Mouse (Mus musculus) forebrain, embryonic 11.5 days (tissue): ENCODE results near the gene Gm8237. TPM values are rescaled to one million over a fixed set of nuclear protein-coding genes. Genes with fewer than 3 reads are reported as not detected.
A peak's percentile ranks its signal among the peaks of the same experiment; 100 is the strongest.
"Not testable (repeated sequence)": the region's sequence is repeated elsewhere in the genome, so short reads cannot be mapped to it uniquely, and the experiment has no call there.

Source experiments
- ATAC-seq: fragments of 200-750 bp; cut with Nextera tagmentation; replicated peaks from 2 replicates; pipeline ENCODE4 v1.8.0; 2017; ENCODE audit warnings: moderate TSS enrichment; ENCODE audit not compliant: low FRiP score
- DNase-seq: peaks from one replicate; pipeline ENCODE4 v3.0.0-alpha.2; 2017; ENCODE audit warnings: low spot score
- H3K27ac ChIP-seq: fragments of 300-500 bp; sonication (generic); 2 replicates; pipeline ENCODE4 v1.5.1; 2014; ENCODE audit warnings: low read depth, low read length
- H3K27me3 ChIP-seq: fragments of 300-500 bp; sonication (generic); 2 replicates; pipeline ENCODE4 v1.6.1; 2014; ENCODE audit warnings: mild to moderate bottlenecking, low read length, mixed read lengths; ENCODE audit not compliant: control insufficient read depth, insufficient read depth
- H3K36me3 ChIP-seq: fragments of 300-500 bp; sonication (generic); 2 replicates; pipeline ENCODE4 v1.6.1; 2014; ENCODE audit warnings: mild to moderate bottlenecking, low read length, moderate library complexity, mixed read lengths; ENCODE audit not compliant: control insufficient read depth, insufficient read depth
- H3K4me1 ChIP-seq: fragments of 300-500 bp; sonication (generic); replicated peaks from 2 replicates; pipeline ENCODE4 v1.6.1; 2014; ENCODE audit warnings: low read length, mixed read lengths; ENCODE audit not compliant: control insufficient read depth, insufficient read depth
- H3K4me2 ChIP-seq: fragments of 300-500 bp; sonication (generic); 2 replicates; pipeline ENCODE4 v1.6.1; 2014; ENCODE audit warnings: low read depth, mild to moderate bottlenecking, low read length, moderate library complexity, mixed read lengths; ENCODE audit not compliant: severe bottlenecking
- H3K4me3 ChIP-seq: fragments of 300-500 bp; sonication (generic); 2 replicates; pipeline ENCODE4 v1.5.1; 2014; ENCODE audit warnings: low read depth, low read length
- H3K9ac ChIP-seq: fragments of 300-500 bp; sonication (generic); 2 replicates; pipeline ENCODE4 v1.6.1; 2014; ENCODE audit warnings: low read length
- H3K9me3 ChIP-seq: fragments of 300-500 bp; sonication (generic); 2 replicates; pipeline ENCODE4 v1.6.1; 2016; ENCODE audit warnings: low read length, mixed read lengths; ENCODE audit not compliant: control insufficient read depth
- WGBS: fragments of 180-500 bp; shearing (Covaris S2); extraction: QIAGEN DNeasy Blood & Tissue Kit; methylation state at CpG from one replicate; pipeline ENCODE4 v1.1.7; 2014; 5-methylcytosine and 5-hydroxymethylcytosine counted together
- polyA plus RNA-seq: library from polyadenylated mRNA; unstranded; fragments of >200 nt; fragmentation: Nextera tagmentation; extraction: Ambion mirVana; gene quantifications from 2 replicates; pipeline ENCODE4 v1.2.1, GENCODE M21; 2014

Gene Gm8237
- polyA plus RNA-seq, 1 experiment from 2014 or later, result 0.47 TPM

- no CpG with 5 or more reads among the region's 47 CpGs for WGBS
- H3K4me1 ChIP-seq, H3K9me3 ChIP-seq, DNase-seq, H3K9ac ChIP-seq, H3K27me3 ChIP-seq, H3K4me2 ChIP-seq, H3K36me3 ChIP-seq, H3K4me3 ChIP-seq, H3K27ac ChIP-seq: not testable (repeated sequence)
- ATAC-seq, result peak; percentile 51; the same call in 1 of the 2 replicates
Observed at GRCm38 (mm10) chr14:5812699-5813356, 67.4 kb downstream of the Gm8237 start.

Other genes starting within 250 kb of the Gm8237 start
- gene Gm8265, start 247.4 kb downstream of the Gm8237 start, polyA plus RNA-seq, result not detected in 2 replicates
- not detected in 2 replicates for gene Gm9603, start 192.9 kb downstream of the Gm8237 start, polyA plus RNA-seq
- gene Gm3373, start 138.8 kb downstream of the Gm8237 start, polyA plus RNA-seq, result 0.17 TPM in 1 of 2 replicates, not detected in the other
- gene Gm3383, start 72.4 kb downstream of the Gm8237 start, polyA plus RNA-seq, result 1.6 TPM in 2 replicates
- not detected in 2 replicates for gene Gm3424, start 50.1 kb downstream of the Gm8237 start, polyA plus RNA-seq
- 0.19 and 0.29 TPM in 2 replicates for gene Gm3248, start 81.4 kb upstream of the Gm8237 start, polyA plus RNA-seq
- gene Gm3453, start 98.8 kb upstream of the Gm8237 start, polyA plus RNA-seq, result not detected in 2 replicates
- not detected in 2 replicates for gene Gm6337, start 177.9 kb upstream of the Gm8237 start, polyA plus RNA-seq
- 0.64 and 1.2 TPM in 2 replicates for gene Gm8206, start 213.6 kb upstream of the Gm8237 start, polyA plus RNA-seq
- gene Gm3468, start 228.3 kb upstream of the Gm8237 start, polyA plus RNA-seq, result 2.2 and 2.5 TPM in 2 replicates
- not detected in 2 replicates for gene Gm3476, start 245.4 kb upstream of the Gm8237 start, polyA plus RNA-seq